Mouse (Mus musculus): ENCODE results near the gene Rfx2. TPM values are rescaled to one million over a fixed set of nuclear protein-coding genes. Genes with fewer than 3 reads are reported as not detected.

The Rfx2 gene
- polyA plus RNA-seq, 1 experiment from 2014 or later, result 5.9 TPM

DNA sequence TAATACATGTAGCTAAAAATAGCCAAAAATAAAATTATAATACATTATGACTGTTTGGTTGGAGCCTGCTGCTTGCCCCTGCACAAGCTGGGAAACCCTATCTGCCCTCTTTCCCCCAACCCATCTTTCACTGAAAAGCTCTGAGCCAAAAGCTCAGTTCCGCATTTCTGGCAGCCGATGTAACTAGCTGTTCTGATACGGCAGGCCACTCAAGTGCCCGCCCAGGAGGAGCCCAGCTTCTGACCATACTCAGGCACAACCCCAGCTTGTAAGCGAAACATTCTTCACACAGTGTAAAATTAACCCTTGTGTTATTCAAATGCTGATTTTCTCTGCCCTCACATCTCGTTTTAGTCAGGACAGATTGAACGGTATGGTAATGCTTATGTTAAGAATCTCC lies 28.1 kb upstream of the Rfx2 start:
- 31% methylated on average over 7 of the region's 7 CpGs for whole genome bisulfite sequencing
- TF ChIP-seq CTCF (IDR thresholded peaks at IDR 0.05) (no peak), EP300 (IDR thresholded peaks at IDR 0.05) (no peak)
- Histone ChIP-seq H3K9me3 (ENCODE audit: low read length) (no peaks in the 10 kb centered on the region), H3K4me2 (replicated peaks; ENCODE audit: low read depth, low read length) (no peak overlapping the region), H3K27ac (ENCODE audit: low read length) (peak overlapping the region; percentile 54), H3K4me3 (ENCODE audit: low read depth, low read length) (no peak overlapping the region), H3K27me3 (replicated peaks; ENCODE audit: insufficient read depth, low read length) (no peaks in the 10 kb centered on the region), H3K36me3 (ENCODE audit: insufficient read depth, low read length) (no peaks in the 10 kb centered on the region), H3K9ac (replicated peaks; ENCODE audit: low read depth) (no peak overlapping the region), H3K4me1 (ENCODE audit: insufficient read depth, low read depth, low read length) (no peaks in the 10 kb centered on the region)
- ATAC-seq (peak; percentile 83), DNase-seq (ENCODE audit: low spot score) (peak; percentile 61)

DNA sequence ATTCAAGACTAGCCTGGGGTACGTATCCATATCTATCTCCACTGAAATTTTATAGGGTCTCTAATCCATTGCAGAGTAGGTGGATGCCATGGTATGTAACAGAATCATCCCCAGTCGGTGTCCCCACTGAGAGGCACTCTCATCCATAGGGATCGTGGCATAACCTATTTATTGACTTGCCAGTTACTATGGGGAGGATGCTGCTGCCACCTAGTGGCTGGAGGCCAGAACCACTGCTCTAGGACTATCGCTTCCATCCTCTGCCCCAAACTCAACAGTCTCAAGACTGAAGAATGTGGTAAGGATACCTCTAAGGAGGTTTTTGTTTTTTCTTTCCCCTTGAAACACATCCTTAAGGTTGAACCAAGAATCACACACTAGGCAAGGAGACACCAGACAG lies 27.4 kb upstream of the Rfx2 start:
- DNase-seq (ENCODE audit: low spot score) (peak; percentile 81), ATAC-seq (peak; percentile 53)

DNA sequence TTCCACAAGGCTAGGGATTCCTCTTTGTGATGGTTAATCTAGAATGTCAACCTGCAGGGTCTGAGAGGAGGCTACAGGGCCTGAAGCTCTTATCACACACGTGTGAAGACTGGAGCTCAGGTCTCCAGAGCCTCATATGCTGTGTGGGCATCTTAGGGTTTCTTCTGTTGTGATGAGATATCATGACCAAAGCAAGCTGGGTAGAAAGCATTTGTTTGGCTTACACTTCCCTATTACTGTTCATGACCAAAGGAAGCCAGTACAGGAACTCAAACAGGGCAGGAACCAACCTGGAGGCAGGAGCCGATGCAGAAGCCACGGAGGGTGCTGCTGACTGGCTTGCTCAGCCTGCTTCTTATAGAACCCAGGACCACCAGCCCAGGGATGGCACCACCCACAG lies 24.6 kb upstream of the Rfx2 start:
- no peak for DNase-seq (ENCODE audit: low spot score)
- Histone ChIP-seq H3K4me2 (replicated peaks; ENCODE audit: low read depth, low read length) (no peak overlapping the region), H3K9me3 (ENCODE audit: low read length) (no peaks in the 10 kb centered on the region), H3K9ac (replicated peaks; ENCODE audit: low read depth) (no peak overlapping the region), H3K27me3 (replicated peaks; ENCODE audit: insufficient read depth, low read length) (no peaks in the 10 kb centered on the region), H3K36me3 (ENCODE audit: insufficient read depth, low read length) (no peaks in the 10 kb centered on the region), H3K27ac (ENCODE audit: low read length) (no peak overlapping the region), H3K4me1 (ENCODE audit: insufficient read depth, low read depth, low read length) (no peaks in the 10 kb centered on the region), H3K4me3 (ENCODE audit: low read depth, low read length) (no peak overlapping the region)
- WGBS, result 55% methylated on average over 3 of the region's 3 CpGs
- TF ChIP-seq CTCF (IDR thresholded peaks at IDR 0.05) (no peak), EP300 (IDR thresholded peaks at IDR 0.05) (no peak)
- no peak for ATAC-seq

More for the DNA sequence above, 27.4 kb upstream of the Rfx2 start:
- WGBS, result 48% methylated on average over 4 of the region's 4 CpGs
- no peak overlapping the region for H3K4me3 ChIP-seq (ENCODE audit: low read depth, low read length)
- no peak overlapping the region for H3K4me2 ChIP-seq (replicated peaks; ENCODE audit: low read depth, low read length)
- H3K4me1 ChIP-seq (ENCODE audit: insufficient read depth, low read depth, low read length), result no peaks in the 10 kb centered on the region
- no peaks in the 10 kb centered on the region for H3K27me3 ChIP-seq (replicated peaks; ENCODE audit: insufficient read depth, low read length)
- H3K27ac ChIP-seq (ENCODE audit: low read length), result no peak overlapping the region; the same call in 1 of the 2 replicates
- peak; percentile 92 for TF ChIP-seq CTCF (IDR thresholded peaks at IDR 0.05)
- no peak for TF ChIP-seq EP300 (IDR thresholded peaks at IDR 0.05)
- no peaks in the 10 kb centered on the region for H3K36me3 ChIP-seq (ENCODE audit: insufficient read depth, low read length)
- no peaks in the 10 kb centered on the region for H3K9me3 ChIP-seq (ENCODE audit: low read length)
- no peak overlapping the region for H3K9ac ChIP-seq (replicated peaks; ENCODE audit: low read depth)

DNA sequence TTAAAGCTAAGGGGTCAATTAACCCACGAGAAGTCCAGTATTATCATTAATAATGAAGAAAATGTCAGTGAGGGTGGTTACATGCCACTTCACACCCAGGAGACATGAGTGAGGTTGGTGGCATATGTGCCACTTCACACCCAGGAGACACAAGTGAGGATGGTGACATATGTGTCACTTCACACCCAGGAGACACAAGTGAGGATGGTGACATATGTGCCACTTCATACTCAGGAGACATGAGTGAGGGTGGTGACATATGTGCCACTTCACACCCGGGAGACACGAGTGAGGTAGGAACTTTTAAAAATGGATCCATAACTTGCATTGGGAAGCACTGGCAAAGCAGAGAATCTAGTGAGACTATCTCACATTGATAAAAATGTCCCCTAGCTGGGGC lies 20.4 kb upstream of the Rfx2 start:
- Histone ChIP-seq H3K36me3 (ENCODE audit: insufficient read depth, low read length) (no peaks in the 10 kb centered on the region), H3K4me2 (replicated peaks; ENCODE audit: low read depth, low read length) (no peak overlapping the region), H3K27me3 (replicated peaks; ENCODE audit: insufficient read depth, low read length) (no peaks in the 10 kb centered on the region), H3K9ac (replicated peaks; ENCODE audit: low read depth) (no peak overlapping the region), H3K9me3 (ENCODE audit: low read length) (no peaks in the 10 kb centered on the region), H3K4me3 (ENCODE audit: low read depth, low read length) (no peak overlapping the region), H3K27ac (ENCODE audit: low read length) (no peak overlapping the region), H3K4me1 (ENCODE audit: insufficient read depth, low read depth, low read length) (no peaks in the 10 kb centered on the region)
- TF ChIP-seq EP300 (IDR thresholded peaks at IDR 0.05), result no peak
- TF ChIP-seq CTCF (IDR thresholded peaks at IDR 0.05), result no peak
- ATAC-seq (no peak), DNase-seq (ENCODE audit: low spot score) (no peak)
- WGBS, result 71% methylated on average over 3 of the region's 3 CpGs

DNA sequence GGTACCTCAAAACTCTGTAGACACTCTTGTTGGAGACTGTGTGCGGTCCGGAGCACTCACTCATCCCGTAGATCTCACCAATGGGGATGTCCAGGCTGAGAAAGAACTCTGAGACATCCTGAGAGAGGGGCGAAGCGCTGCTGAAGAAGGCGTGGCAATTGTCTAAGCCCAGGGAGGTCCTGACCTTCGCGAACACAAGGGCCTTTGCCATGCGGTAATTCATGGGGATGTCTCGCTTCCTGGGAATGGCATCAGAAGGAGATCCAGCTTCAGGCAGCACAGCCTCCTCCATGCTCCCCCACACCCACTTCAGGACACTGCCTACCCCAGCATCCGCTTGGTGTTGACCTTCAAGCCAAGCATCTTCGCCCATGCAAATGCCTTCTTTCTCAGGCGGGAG lies 18.9 kb upstream of the Rfx2 start:
- no peak for ATAC-seq
- Histone ChIP-seq H3K36me3 (ENCODE audit: insufficient read depth, low read length) (no peaks in the 10 kb centered on the region), H3K9me3 (ENCODE audit: low read length) (no peaks in the 10 kb centered on the region), H3K27ac (ENCODE audit: low read length) (no peak overlapping the region), H3K4me1 (ENCODE audit: insufficient read depth, low read depth, low read length) (no peaks in the 10 kb centered on the region), H3K4me3 (ENCODE audit: low read depth, low read length) (no peak overlapping the region), H3K27me3 (replicated peaks; ENCODE audit: insufficient read depth, low read length) (no peaks in the 10 kb centered on the region), H3K9ac (replicated peaks; ENCODE audit: low read depth) (no peak overlapping the region), H3K4me2 (replicated peaks; ENCODE audit: low read depth, low read length) (no peak overlapping the region)
- DNase-seq (ENCODE audit: low spot score), result no peak
- WGBS, result 82% methylated on average over 13 of the region's 13 CpGs
- TF ChIP-seq EP300 (IDR thresholded peaks at IDR 0.05) (no peak), CTCF (IDR thresholded peaks at IDR 0.05) (no peak)

DNA sequence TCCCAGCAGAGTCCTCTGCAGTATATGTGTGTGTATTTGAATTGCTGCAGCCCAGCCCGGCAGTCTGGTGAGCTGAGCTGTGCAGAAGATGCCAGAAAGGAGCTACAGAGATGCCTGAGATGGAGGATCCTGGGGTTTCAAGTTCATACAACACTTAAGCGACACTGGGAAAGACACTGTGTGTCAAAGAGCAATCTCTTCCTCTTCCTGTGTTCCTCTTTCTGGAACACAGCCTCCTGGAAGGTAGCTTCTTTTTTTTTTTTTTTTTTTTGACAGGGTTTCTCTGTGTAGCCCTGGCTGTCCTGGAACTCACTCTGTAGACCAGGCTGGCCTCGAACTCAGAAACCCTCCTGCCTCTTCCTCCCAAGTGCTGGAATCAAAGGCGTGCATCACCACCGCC lies 18.0 kb upstream of the Rfx2 start:
- no peaks in the 10 kb centered on the region for H3K4me1 ChIP-seq (ENCODE audit: insufficient read depth, low read depth, low read length)
- no peaks in the 10 kb centered on the region for H3K9me3 ChIP-seq (ENCODE audit: low read length)
- no peak overlapping the region for H3K4me3 ChIP-seq (ENCODE audit: low read depth, low read length)
- ATAC-seq, result no peak
- WGBS, result 73% methylated on average over 5 of the region's 5 CpGs
- TF ChIP-seq CTCF (IDR thresholded peaks at IDR 0.05), result no peak
- TF ChIP-seq EP300 (IDR thresholded peaks at IDR 0.05), result no peak
- no peak overlapping the region for H3K4me2 ChIP-seq (replicated peaks; ENCODE audit: low read depth, low read length)
- H3K27me3 ChIP-seq (replicated peaks; ENCODE audit: insufficient read depth, low read length), result no peaks in the 10 kb centered on the region
- H3K9ac ChIP-seq (replicated peaks; ENCODE audit: low read depth), result no peak overlapping the region
- no peak overlapping the region for H3K27ac ChIP-seq (ENCODE audit: low read length)
- H3K36me3 ChIP-seq (ENCODE audit: insufficient read depth, low read length), result no peaks in the 10 kb centered on the region
- no peak for DNase-seq (ENCODE audit: low spot score)

DNA sequence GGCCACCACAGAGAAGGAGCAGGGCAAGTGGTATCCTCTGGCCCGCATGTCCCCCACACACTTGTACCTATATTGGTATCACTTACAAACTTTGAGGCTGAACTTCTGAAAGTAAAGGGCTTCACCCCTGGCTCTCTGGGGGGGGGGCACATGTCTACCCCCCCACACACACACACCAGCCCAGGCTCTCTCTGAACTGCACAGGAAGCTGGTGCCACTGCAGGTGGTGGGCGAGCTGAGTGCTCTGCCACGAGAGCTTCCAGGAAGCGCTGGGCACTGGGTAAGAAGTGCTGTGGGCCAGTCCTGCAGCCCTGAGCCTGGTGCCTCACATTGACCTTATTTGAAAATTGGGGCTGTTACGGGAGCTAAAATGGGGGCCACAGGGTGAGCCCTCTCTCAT lies 12.9 kb upstream of the Rfx2 start:
- ATAC-seq, result no peak
- H3K9me3 ChIP-seq (ENCODE audit: low read length), result no peaks in the 10 kb centered on the region
- 72% methylated on average over 5 of the region's 5 CpGs for WGBS
- no peak for DNase-seq (ENCODE audit: low spot score)
- H3K4me2 ChIP-seq (replicated peaks; ENCODE audit: low read depth, low read length), result no peak overlapping the region
- no peaks in the 10 kb centered on the region for H3K27me3 ChIP-seq (replicated peaks; ENCODE audit: insufficient read depth, low read length)
- no peaks in the 10 kb centered on the region for H3K4me1 ChIP-seq (ENCODE audit: insufficient read depth, low read depth, low read length)
- H3K27ac ChIP-seq (ENCODE audit: low read length), result no peak overlapping the region
- no peak overlapping the region for H3K4me3 ChIP-seq (ENCODE audit: low read depth, low read length)
- H3K9ac ChIP-seq (replicated peaks; ENCODE audit: low read depth), result no peak overlapping the region
- no peaks in the 10 kb centered on the region for H3K36me3 ChIP-seq (ENCODE audit: insufficient read depth, low read length)
- no peak for TF ChIP-seq CTCF (IDR thresholded peaks at IDR 0.05)
- TF ChIP-seq EP300 (IDR thresholded peaks at IDR 0.05), result no peak
